ENCODE assay signal across 9 mouse cellular contexts in genomic region chr9:44497624-44498377, GRCm38 (mm10). TPM values are rescaled to one million over a fixed set of nuclear protein-coding genes. Genes with fewer than 3 reads are reported as not detected.
A peak's percentile ranks its signal among the peaks of the same experiment; 100 is the strongest.
DNase-seq lines count a peak whose midpoint lies in the region; ATAC-seq and TF ChIP-seq lines count a peak whose summit lies in the region.
"Had no signal": no experiment of that assay in that cellular context is flagged by ENCODE, and none has a peak within 500 bp of the region (broad histone marks: within the 10 kb centered on the region; RNA-seq: fewer than 3 reads in every experiment).

No protein-coding gene starts in this region.

- H3K4me3 ChIP-seq in embryonic facial prominence, embryonic 12.5 days = peak overlapping the region; percentile 44
- H3K4me3 ChIP-seq in hindbrain, embryonic 13.5 days = peak overlapping the region; percentile 43
- H3K4me3 ChIP-seq in liver, adult 2 months (ENCODE audit: insufficient read depth, low read depth, low read length) = peak overlapping the region; percentile 24; the same call in 1 of the 2 replicates
- H3K4me3 ChIP-seq in neural tube, embryonic 15.5 days (replicated peaks) = peak overlapping the region; percentile 41

- peaks cover 19% of the 10 kb centered on the region for H3K36me3 ChIP-seq in embryonic facial prominence, embryonic 12.5 days
- 0 out of 2 replicates have a peak, but pooled peaks cover under 1% of the 10 kb centered on the region for H3K36me3 ChIP-seq in hindbrain, embryonic 13.5 days
- H3K36me3 ChIP-seq in liver, adult 2 months (ENCODE audit: control insufficient read depth, insufficient read depth, low read length) = peaks cover 6% of the 10 kb centered on the region
- peaks cover 9% of the 10 kb centered on the region for H3K36me3 ChIP-seq in neural tube, embryonic 15.5 days

- peak overlapping the region; percentile 88 for H3K4me2 ChIP-seq in embryonic facial prominence, embryonic 12.5 days (replicated peaks)
- H3K4me2 ChIP-seq in hindbrain, embryonic 13.5 days = peak overlapping the region; percentile 88
- peak overlapping the region; percentile 91 for H3K4me2 ChIP-seq in neural tube, embryonic 15.5 days

- TF ChIP-seq POLR2A in liver, adult 2 months (IDR thresholded peaks at IDR 0.05; ENCODE audit: extremely low read depth, insufficient read depth, low read length) = no peak

- DNase-seq in adrenal gland, adult 2 months = peak; percentile 58
- DNase-seq in adrenal gland, postnatal 4 days (ENCODE audit: low spot score in 2 of 2) = no peak
- DNase-seq in B cell, adult 2 months = peak; percentile 34 to 44
- DNase-seq in liver, adult 2 months (ENCODE audit: extremely low read depth, low read depth, low spot score) = no peak
- no peak for DNase-seq in left cerebral cortex, postnatal 10 days (ENCODE audit: extremely low spot score in 1 of 2, low spot score in 2 of 2)

- no peak for TF ChIP-seq CTCF in liver, adult 2 months (IDR thresholded peaks at IDR 0.05; ENCODE audit: low read depth, low read length)

- intact Hi-C loops in left cerebral cortex, postnatal 10 days (cut with DNase I) = loop anchor here (2.0 kb wide), 1 partner anchor 13 kb away; no protein-coding TSS in a partner anchor

- no peaks in the 10 kb centered on the region for H3K27me3 ChIP-seq in embryonic facial prominence, embryonic 12.5 days
- H3K27me3 ChIP-seq in hindbrain, embryonic 13.5 days = no peaks in the 10 kb centered on the region
- no peaks in the 10 kb centered on the region for H3K27me3 ChIP-seq in liver, adult 2 months (ENCODE audit: control insufficient read depth, insufficient read depth, low read length)
- no peaks in the 10 kb centered on the region for H3K27me3 ChIP-seq in neural tube, embryonic 15.5 days (replicated peaks)

- 3% methylated on average over 11 of the region's 11 CpGs for WGBS in embryonic facial prominence, embryonic 12.5 days
- WGBS in hindbrain, embryonic 13.5 days = 4% methylated on average over 11 of the region's 11 CpGs
- 10% methylated on average over 11 of the region's 11 CpGs for WGBS in liver, adult 2 months
- WGBS in neural tube, embryonic 15.5 days = 7% methylated on average over 11 of the region's 11 CpGs

- H3K27ac ChIP-seq in embryonic facial prominence, embryonic 12.5 days = peak overlapping the region; percentile 99
- peak overlapping the region; percentile 96 for H3K27ac ChIP-seq in hindbrain, embryonic 13.5 days
- H3K27ac ChIP-seq in liver, adult 2 months (replicated peaks; ENCODE audit: insufficient read depth, low read depth, low read length) = no peak overlapping the region
- H3K27ac ChIP-seq in neural tube, embryonic 15.5 days (replicated peaks) = peak overlapping the region; percentile 89

- peak overlapping the region; percentile 63 for H3K9ac ChIP-seq in embryonic facial prominence, embryonic 12.5 days
- H3K9ac ChIP-seq in hindbrain, embryonic 13.5 days = peak overlapping the region; percentile 79
- peak overlapping the region; percentile 25 for H3K9ac ChIP-seq in liver, adult 2 months (ENCODE audit: low read depth, low read length)
- peak overlapping the region; percentile 57 for H3K9ac ChIP-seq in neural tube, embryonic 15.5 days (replicated peaks)

- peaks cover 32% of the 10 kb centered on the region for H3K79me2 ChIP-seq in liver, adult 2 months (ENCODE audit: control insufficient read depth, insufficient read depth, low read length)

- no peaks in the 10 kb centered on the region for H3K9me3 ChIP-seq in embryonic facial prominence, embryonic 12.5 days
- no peaks in the 10 kb centered on the region for H3K9me3 ChIP-seq in hindbrain, embryonic 13.5 days
- H3K9me3 ChIP-seq in neural tube, embryonic 15.5 days (replicated peaks) = no peaks in the 10 kb centered on the region

- ATAC-seq in embryonic facial prominence, embryonic 12.5 days (ENCODE audit: insufficient number of reproducible peaks, insufficient read depth, low FRiP score, low TSS enrichment) = no peak
- no peak for ATAC-seq in hindbrain, embryonic 13.5 days (ENCODE audit: low FRiP score)
- no peak for ATAC-seq in neural tube, embryonic 15.5 days (ENCODE audit: low FRiP score)

- peaks cover 89% of the 10 kb centered on the region for H3K4me1 ChIP-seq in embryonic facial prominence, embryonic 12.5 days
- peaks cover 90% of the 10 kb centered on the region for H3K4me1 ChIP-seq in hindbrain, embryonic 13.5 days (replicated peaks)
- peaks cover 34% of the 10 kb centered on the region for H3K4me1 ChIP-seq in liver, adult 2 months (ENCODE audit: control insufficient read depth, insufficient read depth, low read length)
- peaks cover 96% of the 10 kb centered on the region for H3K4me1 ChIP-seq in neural tube, embryonic 15.5 days

RNA-seq across cellular contexts. Expression of gene Bcl9l, which starts 15.2 kb away (rescaled TPM):
- total RNA-seq in adrenal gland, adult 2 months (2021) = 10 to 100 TPM; 41.9 to 61.1 TPM
- 62.7 and 64.5 TPM in 2 replicates for polyA plus RNA-seq in adrenal gland, adult 2 months (2012; rRNA removed)
- total RNA-seq in adrenal gland, postnatal 4 days (2021) = 10 to 100 TPM; 86.4 to 97.9 TPM
- 17.7 and 18.5 TPM in 2 replicates for polyA plus RNA-seq in embryonic facial prominence, embryonic 12.5 days (2016; fragmentation: Nextera tagmentation; extraction: Ambion mirVana)
- polyA plus RNA-seq in hindbrain, embryonic 13.5 days (2015; fragmentation: Nextera tagmentation; extraction: Ambion mirVana) = 8.6 TPM in 2 replicates
- 5.4 and 5.9 TPM in 2 replicates for total RNA-seq in liver, adult 2 months (2014; rRNA removed)
- 26.0 and 27.9 TPM in 2 replicates for polyA plus RNA-seq in liver, adult 2 months (2012; rRNA removed)
- 9.7 and 11.5 TPM in 2 replicates for polyA plus RNA-seq in neural tube, embryonic 15.5 days (2015; fragmentation: Nextera tagmentation; extraction: Ambion mirVana)
- 10 to 100 TPM; 85.4 to 98.1 TPM for total RNA-seq in left cerebral cortex, postnatal 10 days (2021)

RNA-seq across cellular contexts. Expression of gene Upk2, which starts 43.0 kb away (rescaled TPM):
- not detected for total RNA-seq in adrenal gland, adult 2 months (2021)
- polyA plus RNA-seq in adrenal gland, adult 2 months (2012; rRNA removed) = not detected in 2 replicates
- not detected for total RNA-seq in adrenal gland, postnatal 4 days (2021)
- polyA plus RNA-seq in embryonic facial prominence, embryonic 12.5 days (2016; fragmentation: Nextera tagmentation; extraction: Ambion mirVana) = 1.7 and 2.2 TPM in 2 replicates
- polyA plus RNA-seq in hindbrain, embryonic 13.5 days (2015; fragmentation: Nextera tagmentation; extraction: Ambion mirVana) = not detected in 2 replicates
- total RNA-seq in liver, adult 2 months (2014; rRNA removed) = not detected in 2 replicates
- polyA plus RNA-seq in liver, adult 2 months (2012; rRNA removed) = not detected in 2 replicates
- 0.73 TPM in 1 of 2 replicates, not detected in the other for polyA plus RNA-seq in neural tube, embryonic 15.5 days (2015; fragmentation: Nextera tagmentation; extraction: Ambion mirVana)
- total RNA-seq in left cerebral cortex, postnatal 10 days (2021) = not detected
- total RNA-seq: heart, postnatal 14 days had no signal

RNA-seq across cellular contexts. Expression of gene Foxr1, which starts 56.9 kb away (rescaled TPM):
- not detected for total RNA-seq in adrenal gland, adult 2 months (2021)
- not detected in 2 replicates for polyA plus RNA-seq in adrenal gland, adult 2 months (2012; rRNA removed)
- total RNA-seq in adrenal gland, postnatal 4 days (2021) = not detected
- polyA plus RNA-seq in embryonic facial prominence, embryonic 12.5 days (2016; fragmentation: Nextera tagmentation; extraction: Ambion mirVana) = not detected in 2 replicates
- polyA plus RNA-seq in hindbrain, embryonic 13.5 days (2015; fragmentation: Nextera tagmentation; extraction: Ambion mirVana) = not detected in 2 replicates
- total RNA-seq in liver, adult 2 months (2014; rRNA removed) = not detected in 2 replicates
- not detected in 2 replicates for polyA plus RNA-seq in liver, adult 2 months (2012; rRNA removed)
- polyA plus RNA-seq in neural tube, embryonic 15.5 days (2015; fragmentation: Nextera tagmentation; extraction: Ambion mirVana) = 0.09 TPM in 1 of 2 replicates, not detected in the other
- not detected for total RNA-seq in left cerebral cortex, postnatal 10 days (2021)
- total RNA-seq: heart, postnatal 14 days had no signal

Comparison
In these comparisons a context has a peak if more than half of its experiments do, and no peak if none do; other contexts are left out.
1. DNase-seq: peak in adrenal gland, adult 2 months (single experiment) and B cell, adult 2 months (2 of 2); none in adrenal gland, postnatal 4 days (0 of 2), liver, adult 2 months (single experiment) and left cerebral cortex, postnatal 10 days (0 of 2).
2. H3K9ac ChIP-seq: peak in every context shown above with its lines; median percentile 79 in hindbrain, embryonic 13.5 days; 63 in embryonic facial prominence, embryonic 12.5 days; 57 in neural tube, embryonic 15.5 days; 25 in liver, adult 2 months.
3. Peak in every context shown above with its lines, with median percentiles within 50 percentile points of each other: H3K4me2 ChIP-seq and H3K4me3 ChIP-seq.